Mouse (Mus musculus): ENCODE results near the gene Wsb1. TPM values are rescaled to one million over a fixed set of nuclear protein-coding genes. Genes with fewer than 3 reads are reported as not detected.

Gene Wsb1
- polyA plus RNA-seq, 2 experiments: 384 to 640 TPM

DNA sequence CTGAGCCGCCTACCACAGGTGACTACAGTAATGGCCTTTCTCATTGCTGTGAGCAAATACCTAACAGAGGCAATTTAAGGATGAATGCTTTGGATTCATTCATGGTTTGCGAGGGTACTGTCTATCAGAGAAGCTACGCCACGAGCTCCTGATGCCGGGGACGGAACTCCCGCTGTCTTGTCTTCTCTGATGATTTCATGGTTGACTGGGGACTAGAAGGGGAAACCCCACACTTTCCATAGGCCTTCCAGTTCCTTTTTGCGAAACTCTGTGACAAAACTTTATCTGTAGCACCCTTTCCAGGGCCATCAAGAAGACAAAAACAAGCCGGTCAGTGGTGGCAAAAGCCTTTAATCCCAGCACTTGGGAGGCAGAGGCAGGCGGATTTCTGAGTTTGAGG is 46.8 kb downstream of the Wsb1 start:
- TF ChIP-seq POLR2A (IDR thresholded peaks at IDR 0.05; ENCODE audit: borderline replicate concordance, extremely low read depth, insufficient read depth, insufficient read length): no peak
- H3K4me3 ChIP-seq (replicated peaks; ENCODE audit: low read length): no peak overlapping the region
- no peak for DNase-seq (ENCODE audit: low spot score)
- H3K36me3 ChIP-seq (ENCODE audit: control insufficient read depth, insufficient read depth, low read length): no peaks in the 10 kb centered on the region
- WGBS: 92% methylated on average over 10 of the region's 10 CpGs
- no peak overlapping the region for H3K9ac ChIP-seq (ENCODE audit: low read depth, low read length, severe bottlenecking)
- H3K4me2 ChIP-seq (replicated peaks; ENCODE audit: low read depth, low read length, severe bottlenecking): no peak overlapping the region
- no peak overlapping the region for H3K27ac ChIP-seq (replicated peaks; ENCODE audit: low read depth, low read length)
- H3K9me3 ChIP-seq (ENCODE audit: control insufficient read depth, low read length): no peaks in the 10 kb centered on the region
- no peaks in the 10 kb centered on the region for H3K27me3 ChIP-seq (ENCODE audit: control insufficient read depth, insufficient read depth, low read length)
- no peak for ATAC-seq (ENCODE audit: low FRiP score, low read depth)
- H3K4me1 ChIP-seq (ENCODE audit: control insufficient read depth, insufficient read depth, low read length): no peaks in the 10 kb centered on the region

- Histone ChIP-seq H3K9me3 (ENCODE audit: control insufficient read depth, low read length) (no peaks in the 10 kb centered on the region), H3K4me2 (replicated peaks; ENCODE audit: low read depth, low read length, severe bottlenecking) (no peak overlapping the region), H3K4me3 (replicated peaks; ENCODE audit: low read length) (no peak overlapping the region), H3K9ac (ENCODE audit: low read depth, low read length, severe bottlenecking) (no peak overlapping the region), H3K27ac (replicated peaks; ENCODE audit: low read depth, low read length) (no peak overlapping the region), H3K4me1 (ENCODE audit: control insufficient read depth, insufficient read depth, low read length) (no peaks in the 10 kb centered on the region; the same call in 1 of the 2 replicates), H3K27me3 (ENCODE audit: control insufficient read depth, insufficient read depth, low read length) (no peaks in the 10 kb centered on the region), H3K36me3 (ENCODE audit: control insufficient read depth, insufficient read depth, low read length) (no peaks in the 10 kb centered on the region)
- no peak for ATAC-seq (ENCODE audit: low FRiP score, low read depth)
- no peak for TF ChIP-seq POLR2A (IDR thresholded peaks at IDR 0.05; ENCODE audit: borderline replicate concordance, extremely low read depth, insufficient read depth, insufficient read length)
- WGBS: 69% methylated on average over 3 of the region's 3 CpGs
- no peak for DNase-seq (ENCODE audit: low spot score)
These were observed 50.0 kb downstream of the Wsb1 start for GRCm38 (mm10) chr11:79204444-79204843.

- no peak for DNase-seq (ENCODE audit: low spot score)
- H3K4me3 ChIP-seq (replicated peaks; ENCODE audit: low read length): no peak overlapping the region
- no peaks in the 10 kb centered on the region for H3K36me3 ChIP-seq (ENCODE audit: control insufficient read depth, insufficient read depth, low read length)
- peaks cover 6% of the 10 kb centered on the region for H3K4me1 ChIP-seq (ENCODE audit: control insufficient read depth, insufficient read depth, low read length)
- no peak overlapping the region for H3K27ac ChIP-seq (replicated peaks; ENCODE audit: low read depth, low read length)
- no peak overlapping the region for H3K4me2 ChIP-seq (replicated peaks; ENCODE audit: low read depth, low read length, severe bottlenecking)
- ATAC-seq (ENCODE audit: low FRiP score, low read depth): no peak; the same call in 1 of the 2 replicates
- no peak overlapping the region for H3K9ac ChIP-seq (ENCODE audit: low read depth, low read length, severe bottlenecking)
- 26% methylated on average over 7 of the region's 7 CpGs for WGBS
- no peaks in the 10 kb centered on the region for H3K27me3 ChIP-seq (ENCODE audit: control insufficient read depth, insufficient read depth, low read length)
- H3K9me3 ChIP-seq (ENCODE audit: control insufficient read depth, low read length): no peaks in the 10 kb centered on the region
- TF ChIP-seq POLR2A (IDR thresholded peaks at IDR 0.05; ENCODE audit: borderline replicate concordance, extremely low read depth, insufficient read depth, insufficient read length): no peak
These were observed 54.0 kb downstream of the Wsb1 start for GRCm38 (mm10) chr11:79200502-79200901.

DNA sequence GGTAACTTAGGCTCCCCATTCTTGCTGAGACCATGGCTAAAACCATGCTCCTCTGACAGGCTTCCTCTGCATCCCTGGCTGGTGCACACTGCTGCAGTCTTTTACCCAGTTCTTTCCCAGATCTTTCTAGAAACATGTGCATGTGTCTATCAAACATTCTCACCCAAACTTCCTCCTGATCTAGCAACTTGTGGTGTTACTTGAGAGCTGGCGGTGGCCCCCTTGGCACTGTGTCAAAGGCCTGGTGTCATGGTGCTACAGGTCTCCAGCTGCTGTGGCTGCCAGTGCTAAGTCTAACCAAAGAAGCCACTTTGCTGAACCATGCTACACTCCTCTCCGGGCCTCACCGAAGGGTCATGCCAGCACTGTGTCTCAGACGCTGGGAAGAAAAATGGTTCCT is 55.9 kb downstream of the Wsb1 start:
- Histone ChIP-seq H3K9me3 (ENCODE audit: control insufficient read depth, low read length) (no peaks in the 10 kb centered on the region), H3K27me3 (ENCODE audit: control insufficient read depth, insufficient read depth, low read length) (no peaks in the 10 kb centered on the region), H3K4me2 (replicated peaks; ENCODE audit: low read depth, low read length, severe bottlenecking) (no peak overlapping the region), H3K4me3 (replicated peaks; ENCODE audit: low read length) (no peak overlapping the region), H3K4me1 (ENCODE audit: control insufficient read depth, insufficient read depth, low read length) (peaks cover 6% of the 10 kb centered on the region), H3K36me3 (ENCODE audit: control insufficient read depth, insufficient read depth, low read length) (no peaks in the 10 kb centered on the region), H3K9ac (ENCODE audit: low read depth, low read length, severe bottlenecking) (no peak overlapping the region), H3K27ac (replicated peaks; ENCODE audit: low read depth, low read length) (no peak overlapping the region)
- no peak for TF ChIP-seq POLR2A (IDR thresholded peaks at IDR 0.05; ENCODE audit: borderline replicate concordance, extremely low read depth, insufficient read depth, insufficient read length)
- no peak for DNase-seq (ENCODE audit: low spot score)
- 86% methylated on average over 4 of the region's 4 CpGs for WGBS
- no peak for ATAC-seq (ENCODE audit: low FRiP score, low read depth)

GRCm38 (mm10) chr11:79197846-79198235 is 56.6 kb downstream of the Wsb1 start:
- Histone ChIP-seq H3K36me3 (ENCODE audit: control insufficient read depth, insufficient read depth, low read length) (no peaks in the 10 kb centered on the region), H3K27ac (replicated peaks; ENCODE audit: low read depth, low read length) (no peak overlapping the region), H3K4me3 (replicated peaks; ENCODE audit: low read length) (no peak overlapping the region), H3K4me2 (replicated peaks; ENCODE audit: low read depth, low read length, severe bottlenecking) (no peak overlapping the region), H3K27me3 (ENCODE audit: control insufficient read depth, insufficient read depth, low read length) (no peaks in the 10 kb centered on the region), H3K4me1 (ENCODE audit: control insufficient read depth, insufficient read depth, low read length) (peaks cover 6% of the 10 kb centered on the region), H3K9ac (ENCODE audit: low read depth, low read length, severe bottlenecking) (no peak overlapping the region), H3K9me3 (ENCODE audit: control insufficient read depth, low read length) (no peaks in the 10 kb centered on the region)
- DNase-seq (ENCODE audit: low spot score) (no peak), ATAC-seq (ENCODE audit: low FRiP score, low read depth) (no peak)
- TF ChIP-seq POLR2A (IDR thresholded peaks at IDR 0.05; ENCODE audit: borderline replicate concordance, extremely low read depth, insufficient read depth, insufficient read length): no peak
- WGBS: 82% methylated on average over 6 of the region's 6 CpGs
